Mouse (Mus musculus): Measurements from ENCODE around the gene Zfp111.

- TF ChIP-seq CEBPB (IDR thresholded peaks at IDR 0.05; ENCODE audit: insufficient read depth, poor library complexity, severe bottlenecking) (no peak), MYOG (IDR thresholded peaks at IDR 0.05; ENCODE audit: control insufficient read depth in 1 of 3, insufficient read depth in 1 of 3, insufficient read length in 2 of 3, low read depth in 2 of 3) (no peak), POLR2AphosphoS2 (IDR thresholded peaks at IDR 0.05; ENCODE audit: insufficient read length, low read depth) (no peak), POLR2A (IDR thresholded peaks at IDR 0.05; ENCODE audit: insufficient read length, low read depth) (no peak), TCF12 (IDR thresholded peaks at IDR 0.05; ENCODE audit: insufficient read depth, poor library complexity, severe bottlenecking) (no peak), MAX (IDR thresholded peaks at IDR 0.05; ENCODE audit: low read depth) (no peak), USF1 (IDR thresholded peaks at IDR 0.05; ENCODE audit: low read depth) (no peak)
Observed at GRCm38 (mm10) chr7:24189571-24189944, 21.7 kb downstream of the Zfp111 start.
